Mouse (Mus musculus) embryonic facial prominence, embryonic 13.5 days (tissue): ENCODE data around the gene Slc25a42. TPM values are rescaled to one million over a fixed set of nuclear protein-coding genes. Genes with fewer than 3 reads are reported as not detected.

Experiments
- ATAC-seq: fragments of 200-750 bp; cut with Nextera tagmentation; 2 replicates; pipeline ENCODE4 v1.8.0; 2017; ENCODE audit warnings: low read depth; ENCODE audit not compliant: insufficient number of reproducible peaks, insufficient read depth, low FRiP score, low TSS enrichment
- H3K27ac ChIP-seq: fragments of 300-500 bp; sonication (generic); 2 replicates; pipeline ENCODE4 v1.5.1; 2015; ENCODE audit warnings: moderate library complexity, mild to moderate bottlenecking, inconsistent platforms
- H3K27me3 ChIP-seq: fragments of 300-500 bp; sonication (generic); 2 replicates; pipeline ENCODE4 v1.6.1; 2015; ENCODE audit warnings: mild to moderate bottlenecking, inconsistent platforms
- H3K36me3 ChIP-seq: fragments of 300-500 bp; sonication (generic); 2 replicates; pipeline ENCODE4 v1.6.1; 2015; ENCODE audit warnings: mild to moderate bottlenecking, inconsistent platforms
- H3K4me1 ChIP-seq: fragments of 300-500 bp; sonication (generic); 2 replicates; pipeline ENCODE4 v1.6.1; 2015; ENCODE audit warnings: inconsistent platforms
- H3K4me2 ChIP-seq: fragments of 300-500 bp; sonication (generic); 2 replicates; pipeline ENCODE4 v1.6.1; 2015; ENCODE audit warnings: moderate library complexity, mild to moderate bottlenecking, inconsistent platforms
- H3K4me3 ChIP-seq: fragments of 300-500 bp; sonication (generic); 2 replicates; pipeline ENCODE4 v1.5.1; 2015; ENCODE audit warnings: mild to moderate bottlenecking, inconsistent platforms
- H3K9ac ChIP-seq: fragments of 300-500 bp; sonication (generic); 2 replicates; pipeline ENCODE4 v1.6.1; 2015; ENCODE audit warnings: mild to moderate bottlenecking, inconsistent platforms
- H3K9me3 ChIP-seq: fragments of 300-500 bp; sonication (generic); 2 replicates; pipeline ENCODE4 v1.6.1; 2016; ENCODE audit warnings: inconsistent platforms
- WGBS: fragments of 180-500 bp; shearing (Covaris S2); methylation state at CpG from one replicate; pipeline ENCODE4 v1.1.7; 2015; ENCODE audit warnings: mixed read lengths; 5-methylcytosine and 5-hydroxymethylcytosine counted together
- polyA plus RNA-seq: library from polyadenylated mRNA; unstranded; fragments of >200 nt; fragmentation: Nextera tagmentation; extraction: Ambion mirVana; gene quantifications from 2 replicates; pipeline ENCODE4 v1.2.1, GENCODE M21; 2015

Gene Slc25a42
- polyA plus RNA-seq, 1 experiment from 2014 or later: 5.5 TPM

- Histone ChIP-seq H3K4me2 (no peak overlapping the region), H3K9me3 (no peaks in the 10 kb centered on the region), H3K4me1 (peaks cover 22% of the 10 kb centered on the region), H3K36me3 (no peaks in the 10 kb centered on the region), H3K27ac (no peak overlapping the region), H3K4me3 (no peak overlapping the region), H3K9ac (no peak overlapping the region), H3K27me3 (0 out of 2 replicates have a peak, but pooled peaks cover 12% of the 10 kb centered on the region)
- WGBS: 65% methylated on average over 3 of the region's 3 CpGs
- ATAC-seq: no peak
Observed at GRCm38 (mm10) chr8:70214411-70214810, 2.3 kb upstream of the Slc25a42 start.

GRCm38 (mm10) chr8:70211726-70212111 lies 386 bp downstream of the Slc25a42 start:
- no peaks in the 10 kb centered on the region for H3K9me3 ChIP-seq
- no peak overlapping the region for H3K27ac ChIP-seq
- WGBS: 2% methylated on average over 31 of the region's 31 CpGs
- ATAC-seq: peak; percentile 1; the same call in 1 of the 2 replicates
- peak overlapping the region; percentile 88 for H3K4me2 ChIP-seq
- peaks cover 22% of the 10 kb centered on the region for H3K4me1 ChIP-seq
- H3K36me3 ChIP-seq: no peaks in the 10 kb centered on the region
- peak overlapping the region; percentile 77 for H3K9ac ChIP-seq
- H3K4me3 ChIP-seq: peak overlapping the region; percentile 69
- 0 out of 2 replicates have a peak, but pooled peaks cover 9% of the 10 kb centered on the region for H3K27me3 ChIP-seq

- H3K4me3 ChIP-seq: peak overlapping the region; percentile 69
- H3K4me2 ChIP-seq: peak overlapping the region; percentile 88
- 0 out of 2 replicates have a peak, but pooled peaks cover 9% of the 10 kb centered on the region for H3K27me3 ChIP-seq
- peaks cover 22% of the 10 kb centered on the region for H3K4me1 ChIP-seq
- H3K9ac ChIP-seq: peak overlapping the region; percentile 77
- no peaks in the 10 kb centered on the region for H3K36me3 ChIP-seq
- no peak for ATAC-seq
- H3K27ac ChIP-seq: no peak overlapping the region
- WGBS: 85% methylated on average over 1 of the region's 1 CpGs
- no peaks in the 10 kb centered on the region for H3K9me3 ChIP-seq
Observed at GRCm38 (mm10) chr8:70211275-70211674, 830 bp downstream of the Slc25a42 start.

GRCm38 (mm10) chr8:70210538-70210937 lies 1.6 kb downstream of the Slc25a42 start:
- peak overlapping the region; percentile 60; the same call in 1 of the 2 replicates for H3K9ac ChIP-seq
- 14% methylated on average over 8 of the region's 8 CpGs for WGBS
- H3K36me3 ChIP-seq: no peaks in the 10 kb centered on the region
- 0 out of 2 replicates have a peak, but pooled peaks cover 9% of the 10 kb centered on the region for H3K27me3 ChIP-seq
- peak overlapping the region; percentile 3; the same call in 1 of the 2 replicates for H3K4me3 ChIP-seq
- H3K27ac ChIP-seq: no peak overlapping the region
- ATAC-seq: no peak
- H3K9me3 ChIP-seq: no peaks in the 10 kb centered on the region
- H3K4me2 ChIP-seq: peak overlapping the region; percentile 88
- peaks cover 22% of the 10 kb centered on the region for H3K4me1 ChIP-seq

GRCm38 (mm10) chr8:70208130-70208529 lies 4.0 kb downstream of the Slc25a42 start:
- Histone ChIP-seq H3K27me3 (0 out of 2 replicates have a peak, but pooled peaks cover 9% of the 10 kb centered on the region), H3K9ac (no peak overlapping the region), H3K4me3 (no peak overlapping the region), H3K9me3 (no peaks in the 10 kb centered on the region), H3K4me2 (no peak overlapping the region), H3K4me1 (peaks cover 20% of the 10 kb centered on the region), H3K36me3 (no peaks in the 10 kb centered on the region), H3K27ac (no peak overlapping the region)
- ATAC-seq: no peak
- 12% methylated on average over 1 of the region's 1 CpGs for WGBS

GRCm38 (mm10) chr8:70204757-70205156 lies 7.3 kb downstream of the Slc25a42 start:
- Histone ChIP-seq H3K27me3 (no peaks in the 10 kb centered on the region), H3K9me3 (no peaks in the 10 kb centered on the region), H3K4me1 (no peaks in the 10 kb centered on the region)

GRCm38 (mm10) chr8:70203072-70203471 lies 9.0 kb downstream of the Slc25a42 start:
- H3K36me3 ChIP-seq: no peaks in the 10 kb centered on the region
- no peak overlapping the region for H3K4me2 ChIP-seq
- H3K9ac ChIP-seq: no peak overlapping the region
- ATAC-seq: no peak
- H3K4me1 ChIP-seq: no peaks in the 10 kb centered on the region
- H3K9me3 ChIP-seq: no peaks in the 10 kb centered on the region
- H3K27ac ChIP-seq: no peak overlapping the region
- no peak overlapping the region for H3K4me3 ChIP-seq
- 75% methylated on average over 4 of the region's 4 CpGs for WGBS
- no peaks in the 10 kb centered on the region for H3K27me3 ChIP-seq

More at GRCm38 (mm10) chr8:70204757-70205156, 7.3 kb downstream of the Slc25a42 start:
- Histone ChIP-seq H3K27ac (no peak overlapping the region), H3K9ac (no peak overlapping the region), H3K4me3 (no peak overlapping the region), H3K36me3 (no peaks in the 10 kb centered on the region), H3K4me2 (no peak overlapping the region)
- ATAC-seq: no peak
- WGBS: 60% methylated on average over 1 of the region's 1 CpGs

- Histone ChIP-seq H3K27ac (no peak overlapping the region), H3K4me2 (no peak overlapping the region)
- WGBS: 84% methylated on average over 3 of the region's 3 CpGs
Observed at GRCm38 (mm10) chr8:70201417-70201816, 10.7 kb downstream of the Slc25a42 start.

GRCm38 (mm10) chr8:70200098-70200681 lies 11.9 kb downstream of the Slc25a42 start:
- H3K27ac ChIP-seq: no peak overlapping the region
- WGBS: 79% methylated on average over 5 of the region's 5 CpGs
- no peak overlapping the region for H3K9ac ChIP-seq
- H3K36me3 ChIP-seq: no peaks in the 10 kb centered on the region
- H3K27me3 ChIP-seq: no peaks in the 10 kb centered on the region
- H3K4me3 ChIP-seq: no peak overlapping the region
- no peak for ATAC-seq
- no peaks in the 10 kb centered on the region for H3K9me3 ChIP-seq
- H3K4me1 ChIP-seq: no peaks in the 10 kb centered on the region
- H3K4me2 ChIP-seq: no peak overlapping the region

More at GRCm38 (mm10) chr8:70201417-70201816, 10.7 kb downstream of the Slc25a42 start:
- Histone ChIP-seq H3K36me3 (no peaks in the 10 kb centered on the region), H3K9me3 (no peaks in the 10 kb centered on the region), H3K4me1 (no peaks in the 10 kb centered on the region), H3K27me3 (no peaks in the 10 kb centered on the region), H3K9ac (no peak overlapping the region), H3K4me3 (no peak overlapping the region)
- ATAC-seq: no peak

- Histone ChIP-seq H3K27ac (no peak overlapping the region), H3K4me1 (no peaks in the 10 kb centered on the region), H3K4me2 (no peak overlapping the region), H3K27me3 (no peaks in the 10 kb centered on the region), H3K36me3 (peaks cover 2% of the 10 kb centered on the region; the same call in 1 of the 2 replicates), H3K4me3 (no peak overlapping the region), H3K9me3 (no peaks in the 10 kb centered on the region), H3K9ac (0 out of 2 replicates have a peak overlapping the region, but pooled peaks have one; percentile 41)
- WGBS: 51% methylated on average over 7 of the region's 7 CpGs
- ATAC-seq: no peak
Observed at GRCm38 (mm10) chr8:70197603-70198002, 14.5 kb downstream of the Slc25a42 start.

- 63% methylated on average over 2 of the region's 2 CpGs for WGBS
- ATAC-seq: no peak
- H3K4me2 ChIP-seq: no peak overlapping the region
Observed at GRCm38 (mm10) chr8:70195762-70196161, 16.3 kb downstream of the Slc25a42 start.

GRCm38 (mm10) chr8:70194191-70194590 lies 17.9 kb downstream of the Slc25a42 start:
- no peaks in the 10 kb centered on the region for H3K4me1 ChIP-seq
- no peak overlapping the region for H3K27ac ChIP-seq
- H3K9ac ChIP-seq: no peak overlapping the region
- no peak overlapping the region for H3K4me2 ChIP-seq
- H3K4me3 ChIP-seq: no peak overlapping the region
- H3K36me3 ChIP-seq: peaks cover 12% of the 10 kb centered on the region
- H3K27me3 ChIP-seq: no peaks in the 10 kb centered on the region
- 85% methylated on average over 3 of the region's 3 CpGs for whole genome bisulfite sequencing
- no peak for ATAC-seq
- H3K9me3 ChIP-seq: no peaks in the 10 kb centered on the region

More at GRCm38 (mm10) chr8:70195762-70196161, 16.3 kb downstream of the Slc25a42 start:
- no peaks in the 10 kb centered on the region for H3K9me3 ChIP-seq
- no peak overlapping the region for H3K4me3 ChIP-seq
- H3K4me1 ChIP-seq: no peaks in the 10 kb centered on the region
- H3K36me3 ChIP-seq: peaks cover 6% of the 10 kb centered on the region
- no peak overlapping the region for H3K27ac ChIP-seq
- no peaks in the 10 kb centered on the region for H3K27me3 ChIP-seq
- no peak overlapping the region for H3K9ac ChIP-seq
